Mouse (Mus musculus): ENCODE measurements around the gene Rpl7l1.

The Rpl7l1 gene

DNA sequence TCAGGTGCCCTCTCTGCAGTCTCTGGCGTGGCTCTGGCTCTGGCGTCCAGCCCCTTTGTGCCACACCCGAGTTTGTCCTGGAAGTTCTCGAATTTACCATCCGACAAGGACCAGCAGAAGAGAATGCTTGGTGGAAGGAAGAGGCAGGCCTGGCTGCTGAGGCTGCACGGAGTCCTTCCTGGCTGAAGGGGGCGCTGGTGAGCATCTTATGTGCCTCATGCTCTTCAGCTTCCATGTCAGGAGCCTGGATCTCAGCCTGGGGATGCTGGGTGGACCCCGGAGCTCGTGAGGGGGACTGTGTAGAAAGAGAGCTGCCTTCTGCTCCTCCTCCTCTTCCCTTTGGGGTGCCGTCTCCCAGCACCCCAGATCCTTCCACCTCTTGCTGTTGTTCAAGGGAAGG is 46.3 kb downstream of the Rpl7l1 start:
- peak in 1 of 2 experiments; percentile 62 for DNase-seq (ENCODE audit: low spot score in 2 of 2)

DNA sequence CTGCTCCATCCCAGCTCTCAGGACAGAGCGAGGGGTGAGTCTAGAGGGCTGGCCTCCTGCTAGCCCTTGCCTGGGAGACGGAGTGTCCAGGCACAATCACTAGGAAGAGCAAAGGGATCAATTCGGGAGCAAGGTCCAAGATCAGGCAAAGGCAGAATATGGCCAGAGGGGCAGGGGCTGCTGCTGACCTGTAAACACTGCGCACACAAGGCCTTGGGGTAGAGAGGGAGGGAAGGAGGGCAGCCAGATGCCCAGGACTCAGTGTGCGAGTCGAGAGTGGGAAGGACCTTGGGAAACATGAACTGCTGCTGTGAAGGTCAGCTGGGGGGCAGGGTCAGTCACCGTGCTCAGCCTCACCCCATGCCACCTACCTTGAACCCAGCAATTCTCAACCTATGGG is 47.2 kb downstream of the Rpl7l1 start:
- no peak for DNase-seq (ENCODE audit: low spot score in 2 of 2)

GRCm38 (mm10) chr17:46734055-46734454 is 48.4 kb downstream of the Rpl7l1 start:
- DNase-seq (ENCODE audit: low spot score in 2 of 2) = no peak

GRCm38 (mm10) chr17:46728904-46729318 is 53.6 kb downstream of the Rpl7l1 start, which contains the start of gene Gnmt:
Gene Gnmt (minus strand): TSS chr17:46729168.
- DNase-seq (ENCODE audit: low spot score in 2 of 2) = no peak

GRCm38 (mm10) chr17:46728496-46728895 is 54.0 kb downstream of the Rpl7l1 start:
- DNase-seq (ENCODE audit: low spot score in 2 of 2) = no peak

DNA sequence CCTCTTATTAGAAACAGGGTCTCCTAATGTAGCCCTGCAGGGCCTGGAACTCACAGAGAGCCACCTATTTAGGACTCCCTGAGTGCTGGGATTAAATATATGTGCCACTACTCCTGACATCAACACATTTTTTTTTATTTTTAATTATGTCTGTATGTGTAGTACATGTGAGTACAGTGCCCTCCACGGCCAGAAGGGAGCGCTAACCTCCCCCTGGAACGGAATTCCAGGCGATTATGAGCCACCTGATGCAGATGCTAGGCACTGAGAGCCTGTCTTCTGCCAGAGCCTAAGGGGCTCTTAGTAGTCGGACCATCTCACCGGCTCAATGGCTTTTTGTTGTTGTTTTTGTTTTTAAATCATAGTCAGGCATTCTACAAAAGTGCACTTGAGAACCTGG is 54.5 kb downstream of the Rpl7l1 start:
- DNase-seq (ENCODE audit: low spot score in 2 of 2) = no peak

- no peak for DNase-seq (ENCODE audit: low spot score in 2 of 2)
Observed at GRCm38 (mm10) chr17:46727271-46727670, 55.2 kb downstream of the Rpl7l1 start.

DNA sequence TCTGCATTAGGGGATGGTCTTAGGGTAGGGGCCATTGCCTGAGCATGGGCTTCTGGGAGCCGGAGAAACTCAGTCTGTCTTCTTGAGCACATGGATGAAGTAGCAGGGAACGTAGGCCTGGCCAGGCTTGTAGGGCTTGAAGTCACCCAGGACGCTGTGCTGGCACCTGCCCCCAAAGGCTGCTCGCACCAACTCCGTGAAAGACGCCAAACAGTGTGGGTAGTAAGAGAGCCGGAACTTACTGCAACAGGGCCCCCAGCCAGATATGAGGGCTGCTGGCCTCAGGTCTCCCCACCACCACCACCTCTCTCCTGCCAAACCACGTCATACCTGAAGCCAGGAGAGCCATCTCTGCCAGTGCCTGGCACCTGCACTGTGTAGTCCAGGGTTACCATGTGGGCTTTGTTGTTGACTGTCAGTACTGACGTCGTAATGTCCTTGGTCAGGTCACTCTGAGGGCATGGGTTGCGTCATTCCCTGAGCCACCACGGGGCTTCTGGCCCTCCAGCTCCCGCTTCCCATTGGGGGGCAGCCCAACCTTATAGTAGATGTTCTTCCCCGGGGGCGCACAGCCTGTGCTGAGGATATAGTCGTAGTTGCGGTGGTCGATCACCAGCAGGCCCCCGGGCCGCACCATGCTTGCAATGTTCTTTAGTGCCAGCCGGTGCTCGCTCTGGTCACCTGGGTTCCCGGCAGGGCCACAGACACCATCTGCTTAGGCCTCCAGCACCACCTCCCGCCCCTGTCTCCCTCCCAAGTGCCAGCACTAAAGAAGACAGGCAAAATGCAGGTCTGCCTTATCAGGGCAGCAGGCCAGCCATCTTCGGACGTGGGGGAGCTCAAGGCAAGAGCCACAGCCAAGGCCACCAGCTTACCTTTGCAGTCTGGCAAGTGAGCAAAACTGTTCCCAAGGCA is 56.5 kb downstream of the Rpl7l1 start:
- DNase-seq (ENCODE audit: low spot score in 2 of 2) = no peak

DNA sequence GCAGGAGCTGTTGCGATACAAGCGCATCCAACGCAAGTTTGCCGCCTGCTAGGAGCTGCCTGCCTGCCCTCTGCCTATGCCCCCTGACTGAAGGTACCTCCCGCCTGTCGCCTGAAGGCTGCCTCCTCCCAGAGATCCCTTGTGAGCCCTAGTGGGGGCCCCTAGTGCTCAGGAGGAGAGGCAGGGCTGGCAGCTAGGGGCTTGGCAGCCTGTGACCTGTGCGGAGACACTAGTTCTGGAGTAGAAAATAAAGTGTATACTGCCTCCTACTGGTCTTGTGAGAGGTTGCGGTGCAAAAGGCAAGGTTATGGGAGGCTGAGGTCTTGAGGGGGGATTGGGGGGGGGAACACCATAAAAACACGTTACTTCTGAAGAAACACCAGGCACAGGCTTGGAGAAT is 57.2 kb downstream of the Rpl7l1 start:
- peak; percentile 58 to 64 for DNase-seq (ENCODE audit: low spot score in 2 of 2)

- DNase-seq (ENCODE audit: low spot score in 2 of 2) = no peak
Observed at GRCm38 (mm10) chr17:46724477-46725084, 57.9 kb downstream of the Rpl7l1 start.
